Mouse (Mus musculus) stomach, embryonic 14.5 days (tissue): Measurements from ENCODE around the gene Gm28308. TPM values are rescaled to one million over a fixed set of nuclear protein-coding genes. Genes with fewer than 3 reads are reported as not detected.

Experiments
- ATAC-seq: fragments of 200-750 bp; cut with Nextera tagmentation; 2 replicates; pipeline ENCODE4 v1.8.0; 2017; ENCODE audit warnings: low read depth, moderate TSS enrichment; ENCODE audit not compliant: insufficient number of reproducible peaks, insufficient read depth, low FRiP score
- H3K27ac ChIP-seq: fragments of 300-500 bp; sonication (generic); 2 replicates; pipeline ENCODE4 v1.5.1; 2014; ENCODE audit warnings: mild to moderate bottlenecking, low read length, moderate library complexity, mixed read lengths
- H3K27me3 ChIP-seq: fragments of 300-500 bp; sonication (generic); 2 replicates; pipeline ENCODE4 v1.6.1; 2014; ENCODE audit warnings: low read length, control low read depth, mixed read lengths; ENCODE audit not compliant: control insufficient read depth, insufficient read depth
- H3K36me3 ChIP-seq: fragments of 300-500 bp; sonication (generic); 2 replicates; pipeline ENCODE4 v1.6.1; 2014; ENCODE audit warnings: mild to moderate bottlenecking, control low read depth, low read length, moderate library complexity, mixed read lengths; ENCODE audit not compliant: control insufficient read depth, insufficient read depth
- H3K4me1 ChIP-seq: fragments of 300-500 bp; sonication (generic); 2 replicates; pipeline ENCODE4 v1.6.1; 2014; ENCODE audit warnings: low read length, control low read depth, mixed read lengths; ENCODE audit not compliant: control insufficient read depth, insufficient read depth
- H3K4me2 ChIP-seq: fragments of 300-500 bp; sonication (generic); replicated peaks from 2 replicates; pipeline ENCODE4 v1.6.1; 2014; ENCODE audit warnings: low read depth, low read length, control low read depth
- H3K4me3 ChIP-seq: fragments of 300-500 bp; sonication (generic); 2 replicates; pipeline ENCODE4 v1.5.1; 2014; ENCODE audit warnings: low read depth, low read length, control low read depth
- H3K9ac ChIP-seq: fragments of 300-500 bp; sonication (generic); replicated peaks from 2 replicates; pipeline ENCODE4 v1.6.1; 2014; ENCODE audit warnings: low read depth, mild to moderate bottlenecking, control low read depth, low read length, moderate library complexity, mixed read lengths
- H3K9me3 ChIP-seq: fragments of 300-500 bp; sonication (generic); 2 replicates; pipeline ENCODE4 v1.6.1; 2016; ENCODE audit warnings: low read depth, low read length, control low read depth; ENCODE audit not compliant: control insufficient read depth
- WGBS: fragments of 180-500 bp; shearing (Covaris S2); extraction: QIAGEN DNeasy Blood & Tissue Kit; methylation state at CpG from one replicate; pipeline ENCODE4 v1.1.7; 2014; 5-methylcytosine and 5-hydroxymethylcytosine counted together
- polyA plus RNA-seq: library from polyadenylated mRNA; unstranded; fragments of >200 nt; fragmentation: Nextera tagmentation; extraction: Ambion mirVana; gene quantifications from 2 replicates; pipeline ENCODE4 v1.2.1, GENCODE M21; 2014

The Gm28308 gene
- polyA plus RNA-seq, 1 experiment from 2014 or later = not detected

DNA sequence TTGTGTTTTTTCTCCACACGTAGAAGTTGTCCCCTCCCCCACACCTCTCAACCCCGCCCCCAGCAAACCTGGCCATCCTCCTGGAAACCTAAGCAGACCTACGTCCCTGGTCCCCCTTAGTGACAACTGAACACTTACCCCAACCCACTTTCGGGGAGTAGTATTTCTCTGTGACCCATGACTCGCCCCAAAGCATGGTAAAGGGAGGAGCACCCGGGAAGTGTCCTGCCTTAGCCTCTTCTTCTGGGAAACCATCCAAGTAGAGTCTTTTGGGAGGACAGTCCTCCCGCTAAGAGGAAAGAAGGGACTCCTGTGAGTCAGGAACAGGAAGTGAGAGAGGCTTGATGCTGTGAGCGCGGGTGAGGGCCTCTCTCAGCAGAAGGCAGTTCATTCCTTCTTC lies 53.2 kb downstream of the Gm28308 start:
- Histone ChIP-seq H3K4me3 (peak overlapping the region; percentile 78), H3K27me3 (0 out of 2 replicates have a peak, but pooled peaks cover 3% of the 10 kb centered on the region), H3K9ac (peak overlapping the region; percentile 77; the same call in 1 of the 2 replicates), H3K4me1 (peaks cover 12% of the 10 kb centered on the region), H3K27ac (peak overlapping the region; percentile 93), H3K36me3 (no peaks in the 10 kb centered on the region), H3K4me2 (peak overlapping the region; percentile 61), H3K9me3 (no peaks in the 10 kb centered on the region)
- ATAC-seq = no peak
- WGBS = 5% methylated on average over 9 of the region's 9 CpGs

DNA sequence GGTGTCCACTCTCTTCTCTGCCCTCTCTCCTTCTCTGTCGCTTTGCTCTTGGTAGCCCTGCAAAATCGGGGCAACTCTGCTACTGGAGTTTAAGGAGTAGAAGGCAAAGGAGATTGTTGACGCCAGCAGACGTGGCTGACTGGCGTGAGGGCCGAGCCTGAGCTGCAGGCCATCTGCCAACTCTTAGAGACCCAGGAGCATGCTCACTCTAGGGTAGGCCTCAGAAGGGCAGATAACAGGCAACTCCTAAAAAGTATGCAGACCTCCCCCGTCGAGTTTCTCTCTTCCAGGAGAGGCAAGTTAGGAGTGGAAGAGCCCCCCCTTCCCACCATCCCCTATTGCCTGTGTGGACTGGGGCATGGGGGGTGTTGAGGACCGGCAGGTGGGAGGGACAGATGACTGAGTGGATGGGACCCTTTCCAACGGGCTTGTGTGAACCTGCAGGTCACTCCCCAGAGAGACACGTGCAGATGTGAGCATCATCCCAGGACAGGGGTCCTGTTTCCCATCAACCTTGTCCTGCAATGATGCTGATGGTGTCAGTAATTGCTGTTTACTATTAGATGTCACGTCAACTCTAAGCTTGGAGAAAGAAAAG lies 53.9 kb downstream of the Gm28308 start:
- ATAC-seq = no peak; the same call in 1 of the 2 replicates
- Histone ChIP-seq H3K9me3 (no peaks in the 10 kb centered on the region), H3K36me3 (no peaks in the 10 kb centered on the region), H3K27ac (peak overlapping the region; percentile 93), H3K27me3 (0 out of 2 replicates have a peak, but pooled peaks cover 3% of the 10 kb centered on the region), H3K9ac (peak overlapping the region; percentile 77), H3K4me2 (peak overlapping the region; percentile 61), H3K4me1 (peaks cover 12% of the 10 kb centered on the region), H3K4me3 (peak overlapping the region; percentile 78)
- WGBS = 5% methylated on average over 12 of the region's 12 CpGs

DNA sequence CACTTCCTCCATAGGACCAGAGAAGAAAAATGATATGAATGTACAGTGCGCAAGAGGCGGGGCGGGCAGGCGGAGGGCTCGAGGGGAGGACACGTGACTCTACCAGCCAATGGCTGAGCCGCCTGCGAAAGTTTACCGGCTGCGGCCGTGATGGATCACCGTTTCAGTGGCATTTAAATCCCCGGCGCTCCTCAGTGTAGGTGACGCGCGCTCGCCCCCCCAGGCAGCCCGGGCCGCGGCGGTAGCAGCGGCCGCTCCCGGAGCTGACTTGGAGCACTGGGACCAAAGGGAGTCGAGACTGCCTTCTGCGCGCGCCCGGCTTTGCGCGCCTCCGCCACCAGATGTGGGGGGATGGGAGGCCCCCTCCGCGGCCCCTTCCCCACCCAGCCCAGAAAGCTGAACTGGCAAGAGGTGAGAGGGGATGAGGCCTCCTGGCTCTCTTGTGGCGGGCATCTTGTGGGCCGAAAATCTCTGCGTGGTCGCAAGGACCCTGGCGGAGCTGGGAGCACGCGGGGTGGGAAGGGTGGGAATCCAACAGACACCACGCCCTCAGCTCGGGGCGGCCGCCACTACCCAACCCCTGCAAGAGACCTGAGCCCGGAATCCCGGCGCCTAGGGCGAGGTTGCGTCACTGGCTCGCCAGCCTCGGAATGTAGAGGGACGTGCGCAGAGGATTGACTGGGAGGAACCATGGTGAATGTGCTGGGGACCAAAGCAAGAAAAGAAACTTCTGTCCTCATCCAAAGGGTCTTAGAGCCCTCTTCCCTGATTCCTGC lies 54.7 kb downstream of the Gm28308 start, which contains the start of gene Hoxa1:
Gene Hoxa1 (minus strand): TSS at position 42 of the 776 bp plus-strand sequence.
- Histone ChIP-seq H3K4me2 (peak within 1 kb of the TSS; percentile 61), H3K27me3 (0 out of 2 replicates have a peak, but pooled peaks cover 3% of the 10 kb centered on the region), H3K4me1 (peaks cover 12% of the 10 kb centered on the region), H3K36me3 (no peaks in the 10 kb centered on the region), H3K27ac (peak within 1 kb of the TSS; percentile 93), H3K9me3 (no peaks in the 10 kb centered on the region), H3K4me3 (peak within 1 kb of the TSS; percentile 78), H3K9ac (peak within 1 kb of the TSS; percentile 77)
- peak; percentile 86 for ATAC-seq
- under 1% methylated on average over 55 of the region's 55 CpGs for WGBS

DNA sequence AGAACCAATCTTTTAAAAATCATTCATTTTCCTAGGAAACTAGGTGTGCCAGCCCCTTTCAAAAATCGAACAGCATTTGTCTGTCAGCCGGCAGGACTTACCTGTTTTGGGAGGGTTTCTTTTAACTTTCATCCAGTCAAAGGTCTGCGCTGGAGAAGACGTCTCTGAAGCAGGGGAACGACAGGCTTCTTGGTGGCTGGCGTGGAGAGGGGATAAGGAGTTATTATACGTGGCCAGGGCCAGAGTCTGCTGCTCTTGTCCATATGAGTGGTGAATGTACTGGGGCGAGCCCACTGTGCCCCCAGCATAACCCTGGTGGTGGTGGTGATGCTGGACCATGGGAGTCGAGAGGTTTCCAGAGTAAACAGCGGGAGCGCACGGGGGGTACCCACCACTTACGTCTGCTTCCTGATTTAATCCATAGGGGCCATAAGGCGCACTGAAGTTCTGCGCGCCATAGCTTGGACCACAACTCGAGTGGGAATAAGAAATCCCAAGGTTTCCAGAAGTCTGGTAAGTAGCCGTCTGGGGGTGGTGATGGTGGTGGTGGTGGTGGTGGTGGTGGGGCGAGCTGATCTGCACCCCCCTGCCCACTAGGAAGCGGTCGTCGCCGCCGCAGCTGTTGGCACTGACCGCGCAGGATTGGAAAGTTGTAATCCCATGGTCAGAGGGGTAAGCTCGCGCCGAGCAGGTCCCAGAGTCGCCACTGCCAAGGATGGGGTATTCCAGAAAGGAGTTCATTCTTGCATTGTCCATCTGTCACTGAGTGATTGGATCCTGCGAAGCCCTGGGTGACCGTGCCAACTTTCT lies 55.5 kb downstream of the Gm28308 start:
- ATAC-seq = no peak
- Histone ChIP-seq H3K9ac (no peak overlapping the region; the same call in 1 of the 2 replicates), H3K27ac (no peak overlapping the region), H3K4me2 (peak overlapping the region; percentile 61), H3K36me3 (no peaks in the 10 kb centered on the region), H3K9me3 (no peaks in the 10 kb centered on the region), H3K27me3 (0 out of 2 replicates have a peak, but pooled peaks cover 3% of the 10 kb centered on the region), H3K4me3 (peak overlapping the region; percentile 78), H3K4me1 (peaks cover 12% of the 10 kb centered on the region)
- WGBS = 2% methylated on average over 32 of the region's 32 CpGs

DNA sequence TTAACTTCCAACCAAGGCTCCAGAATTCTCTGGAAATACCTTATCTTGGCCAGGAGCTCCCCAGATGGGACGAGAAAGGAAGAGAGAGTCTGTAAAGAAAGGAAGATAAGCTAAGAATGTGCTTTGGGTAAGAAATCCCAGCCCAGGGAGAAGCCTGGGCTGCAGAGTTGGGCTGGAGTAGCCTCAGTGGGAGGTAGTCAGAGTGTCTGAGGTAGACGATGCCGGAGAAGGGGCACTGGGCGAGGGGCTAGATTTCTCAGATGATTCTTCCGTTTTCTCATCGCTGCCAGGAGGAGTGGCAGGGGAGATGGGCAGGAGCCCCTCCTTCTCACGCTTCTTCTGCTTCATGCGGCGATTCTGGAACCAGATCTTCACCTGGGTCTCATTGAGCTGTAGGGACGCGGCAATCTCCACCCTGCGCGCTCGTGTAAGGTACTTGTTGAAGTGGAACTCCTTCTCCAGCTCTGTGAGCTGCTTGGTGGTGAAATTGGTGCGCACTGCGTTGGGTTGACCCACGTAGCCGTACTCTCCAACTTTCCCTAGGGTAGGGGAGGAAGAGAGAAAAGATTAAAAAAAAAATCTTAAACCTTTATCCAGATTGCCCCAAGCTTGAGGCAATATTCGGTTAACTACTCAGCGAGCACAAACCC lies 56.5 kb downstream of the Gm28308 start:
- peak overlapping the region; percentile 61 for H3K4me2 ChIP-seq
- no peak overlapping the region for H3K27ac ChIP-seq
- H3K4me1 ChIP-seq = peaks cover 7% of the 10 kb centered on the region
- 0 out of 2 replicates have a peak, but pooled peaks cover 3% of the 10 kb centered on the region for H3K27me3 ChIP-seq
- ATAC-seq = no peak
- H3K9me3 ChIP-seq = no peaks in the 10 kb centered on the region
- H3K9ac ChIP-seq = no peak overlapping the region
- H3K4me3 ChIP-seq = peak overlapping the region; percentile 78; the same call in 1 of the 2 replicates
- WGBS = 21% methylated on average over 20 of the region's 20 CpGs
- no peaks in the 10 kb centered on the region for H3K36me3 ChIP-seq

DNA sequence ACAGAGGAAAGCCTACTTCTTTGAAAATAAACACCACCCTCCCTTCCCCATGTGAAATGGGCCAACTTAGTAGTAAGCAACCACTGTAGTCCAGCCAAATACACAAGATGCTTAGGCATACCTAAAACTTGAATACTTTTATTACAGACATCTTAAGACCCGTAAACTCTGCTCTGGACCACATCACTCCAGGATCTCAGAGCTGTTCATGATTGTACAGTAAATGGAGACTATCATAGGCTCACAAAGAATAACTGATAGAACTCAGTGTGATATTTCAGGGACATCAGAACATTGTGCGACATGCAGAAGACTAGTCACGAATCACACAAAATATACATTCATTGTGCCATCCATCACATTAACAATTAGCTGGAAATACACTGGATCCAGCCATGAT lies 57.7 kb downstream of the Gm28308 start:
- Histone ChIP-seq H3K27ac (no peak overlapping the region), H3K9me3 (no peaks in the 10 kb centered on the region), H3K27me3 (0 out of 2 replicates have a peak, but pooled peaks cover 3% of the 10 kb centered on the region), H3K4me2 (no peak overlapping the region), H3K4me3 (no peak overlapping the region), H3K4me1 (peaks cover 9% of the 10 kb centered on the region), H3K36me3 (no peaks in the 10 kb centered on the region), H3K9ac (no peak overlapping the region)
- ATAC-seq = no peak
- 72% methylated on average over 3 of the region's 3 CpGs for WGBS

DNA sequence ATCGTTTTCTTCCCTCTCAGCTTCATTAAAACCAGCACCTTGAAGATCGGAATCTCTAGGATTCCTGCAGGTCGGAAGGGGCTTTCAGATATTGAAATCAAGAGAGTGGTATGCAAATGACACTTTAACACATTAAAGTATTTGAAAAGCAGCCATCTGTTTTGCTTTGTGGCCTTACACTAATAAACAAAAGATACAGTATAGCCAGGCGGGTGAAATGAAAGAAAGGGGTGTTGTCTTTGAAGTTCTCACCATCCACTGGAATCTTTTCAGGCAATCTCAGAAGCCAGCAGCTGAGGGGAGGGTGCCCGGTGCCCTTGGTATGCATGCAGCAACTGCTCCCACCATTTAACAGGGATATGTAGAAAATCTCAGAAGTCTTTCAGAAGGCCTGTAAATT lies 59.1 kb downstream of the Gm28308 start:
- Histone ChIP-seq H3K9me3 (no peaks in the 10 kb centered on the region), H3K27me3 (0 out of 2 replicates have a peak, but pooled peaks cover 3% of the 10 kb centered on the region), H3K4me3 (no peak overlapping the region), H3K4me1 (peaks cover 11% of the 10 kb centered on the region), H3K4me2 (no peak overlapping the region), H3K36me3 (no peaks in the 10 kb centered on the region), H3K27ac (no peak overlapping the region), H3K9ac (no peak overlapping the region)
- no peak for ATAC-seq
- WGBS = 57% methylated on average over 5 of the region's 5 CpGs
